22 mouse cellular contexts compared by ENCODE assay signal in the genomic region with DNA sequence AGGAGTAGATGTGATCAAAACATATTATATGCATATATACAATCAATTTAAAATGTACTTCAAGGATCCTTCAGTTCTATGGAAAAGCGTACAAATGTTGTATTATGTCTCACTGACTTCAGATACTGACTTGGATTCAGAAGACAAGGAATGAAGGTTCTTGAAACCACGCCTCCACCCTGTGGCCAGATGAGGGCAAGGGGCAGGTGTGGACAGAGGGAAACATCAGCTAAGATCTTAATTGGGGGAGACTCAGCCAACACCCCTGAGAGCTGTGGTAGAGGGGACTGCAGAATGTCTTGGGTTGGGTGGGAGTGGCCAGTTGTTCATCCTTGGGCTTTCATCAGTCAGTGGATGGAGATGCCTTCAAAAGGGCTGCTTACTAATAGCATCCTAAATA. TPM values are rescaled to one million over a fixed set of nuclear protein-coding genes. Genes with fewer than 3 reads are reported as not detected.
"Had no signal": no experiment of that assay in that cellular context is flagged by ENCODE, and none has a peak within 500 bp of the region (broad histone marks: within the 10 kb centered on the region; RNA-seq: fewer than 3 reads in every experiment).

No protein-coding gene starts in this region.

- H3K9ac ChIP-seq: lung, embryonic 14.5 days; midbrain, embryonic 12.5 days; neural tube, embryonic 13.5 days; neural tube, embryonic 15.5 days had no signal

- DNase-seq: lung, adult 18-20 months; lung, embryonic 14.5 days; lung, postnatal 10 days; lung, postnatal 4 days; midbrain, embryonic 14.5 days; retina, postnatal 1 day; right cerebral cortex, adult 18-20 months; right cerebral cortex, postnatal 25 days; right cerebral cortex, postnatal 4 days; spleen, adult 18-20 months; thymus, adult 18-20 months; thymus, postnatal 14 days; thymus, postnatal 36 days had no signal

- H3K4me1 ChIP-seq: midbrain, embryonic 10.5 days; midbrain, embryonic 12.5 days; neural tube, embryonic 13.5 days; neural tube, embryonic 15.5 days had no signal

- ATAC-seq: midbrain, embryonic 16.5 days had no signal

- H3K4me3 ChIP-seq: midbrain, embryonic 10.5 days; midbrain, embryonic 12.5 days; myocyte; neural tube, embryonic 13.5 days; neural tube, embryonic 15.5 days had no signal

- H3K27ac ChIP-seq: midbrain, embryonic 10.5 days; midbrain, embryonic 12.5 days; neural tube, embryonic 13.5 days had no signal

- H3K4me2 ChIP-seq: lung, embryonic 14.5 days; midbrain, embryonic 12.5 days; neural tube, embryonic 13.5 days; neural tube, embryonic 15.5 days had no signal

- H3K36me3 ChIP-seq: midbrain, embryonic 10.5 days; midbrain, embryonic 12.5 days; neural tube, embryonic 13.5 days; neural tube, embryonic 15.5 days had no signal

- H3K27me3 ChIP-seq: midbrain, embryonic 12.5 days; neural tube, embryonic 13.5 days; neural tube, embryonic 15.5 days had no signal

- H3K9me3 ChIP-seq: midbrain, embryonic 10.5 days; midbrain, embryonic 12.5 days; neural tube, embryonic 13.5 days; neural tube, embryonic 15.5 days had no signal

RNA-seq across cellular contexts. Expression of gene 3425401B19Rik, which starts 30.4 kb away (rescaled TPM):
- total RNA-seq: megakaryocyte, adult 5-6 weeks; megakaryocyte-erythroid progenitor cell, adult 5-6 weeks had no signal
- polyA plus RNA-seq: midbrain, embryonic 14.5 days; midbrain, embryonic 16.5 days; thymus, postnatal 0 days had no signal
